Mouse (Mus musculus): ENCODE data around the gene Nrg3.

GRCm38 (mm10) chr14:39413270-39413669 lies 59.6 kb downstream of the Nrg3 start:
- TF ChIP-seq CTCF (IDR thresholded peaks at IDR 0.05; ENCODE audit: extremely low read depth, insufficient read depth, insufficient read length, insufficient replicate concordance) (no peak), POLR2A (IDR thresholded peaks at IDR 0.05; ENCODE audit: low read depth, low read length) (no peak)

All from spleen, adult 2 months (tissue).